Mouse (Mus musculus): ENCODE data around the gene Galr3. TPM values are rescaled to one million over a fixed set of nuclear protein-coding genes. Genes with fewer than 3 reads are reported as not detected.
A peak's percentile ranks its signal among the peaks of the same experiment; 100 is the strongest.

Gene Galr3
- polyA plus RNA-seq, 1 experiment: not detected

DNA sequence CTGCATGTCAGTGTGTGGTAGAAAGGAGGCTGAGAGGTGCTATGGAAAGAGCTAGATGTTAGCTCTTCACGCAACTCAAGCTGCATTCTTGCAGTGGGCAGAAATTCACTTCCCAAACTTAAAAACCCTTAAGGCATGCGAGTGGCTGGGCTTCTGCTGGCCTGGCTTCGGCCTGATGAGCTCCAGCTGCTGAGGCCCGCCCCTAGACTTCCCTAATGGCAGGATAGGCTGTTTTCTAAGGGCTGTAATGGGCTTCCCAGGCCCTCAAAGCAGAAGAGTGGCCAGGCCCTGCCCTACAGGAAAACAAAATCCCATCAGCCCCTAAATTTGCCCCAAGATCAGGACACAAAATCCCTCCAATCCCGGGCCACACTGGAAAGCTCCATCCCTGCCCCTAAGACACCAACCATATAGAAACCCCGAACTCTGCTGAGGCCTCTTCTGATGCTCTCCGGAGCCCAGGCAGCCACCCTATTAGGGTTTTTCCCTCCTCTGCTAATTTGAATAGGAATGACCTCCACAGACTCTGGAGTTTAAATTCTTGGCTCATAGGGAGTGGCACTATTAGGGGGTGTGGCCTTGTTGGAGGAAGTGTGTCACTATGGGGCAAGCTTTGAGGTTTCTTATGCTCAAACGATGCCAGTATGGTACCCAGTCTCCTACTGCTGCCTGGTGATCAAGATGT, 23.5 kb downstream of the Galr3 start:
- Histone ChIP-seq H3K4me3 (replicated peaks; ENCODE audit: control insufficient read depth, low read depth, low read length) (no peak overlapping the region), H3K27ac (ENCODE audit: control insufficient read depth, insufficient read depth, low read depth, low read length, poor library complexity) (no peak overlapping the region), H3K4me1 (ENCODE audit: control insufficient read depth, insufficient read depth, low read length) (peaks cover 5% of the 10 kb centered on the region)
- TF ChIP-seq POLR2A (IDR thresholded peaks at IDR 0.05; ENCODE audit: borderline replicate concordance, control insufficient read depth, low read depth, low read length) (no peak), CTCF (IDR thresholded peaks at IDR 0.05; ENCODE audit: control insufficient read depth, insufficient read depth, low read length) (no peak)
- 74% methylated on average over 8 of the region's 8 CpGs for WGBS

DNA sequence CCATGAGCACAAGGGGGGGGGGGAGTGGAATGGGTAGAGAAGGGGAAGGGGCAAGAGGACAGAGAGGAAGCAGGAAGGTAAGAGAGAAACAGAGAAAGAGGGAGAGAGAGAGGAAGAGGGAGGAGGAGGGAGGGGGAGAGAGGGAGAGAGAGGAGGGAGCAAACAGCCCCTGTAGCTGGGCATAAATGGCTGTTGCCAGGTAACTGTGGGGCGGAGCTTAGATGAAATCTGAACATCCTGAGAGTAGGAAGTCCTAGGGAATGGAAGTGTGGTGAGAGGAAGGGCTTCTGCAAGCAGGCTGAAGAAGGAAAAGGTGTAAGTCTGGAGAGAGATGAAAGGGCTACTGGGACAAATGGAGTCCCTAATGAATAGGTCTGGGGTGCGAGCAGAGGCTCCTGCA, 24.6 kb downstream of the Galr3 start:
- peaks cover 3% of the 10 kb centered on the region for H3K4me1 ChIP-seq (ENCODE audit: control insufficient read depth, insufficient read depth, low read length)
- TF ChIP-seq POLR2A (IDR thresholded peaks at IDR 0.05; ENCODE audit: borderline replicate concordance, control insufficient read depth, low read depth, low read length) (no peak), CTCF (IDR thresholded peaks at IDR 0.05; ENCODE audit: control insufficient read depth, insufficient read depth, low read length) (no peak)
- WGBS: 87% methylated on average over 2 of the region's 2 CpGs
- no peak overlapping the region for H3K27ac ChIP-seq (ENCODE audit: control insufficient read depth, insufficient read depth, low read depth, low read length, poor library complexity)
- no peak overlapping the region for H3K4me3 ChIP-seq (replicated peaks; ENCODE audit: control insufficient read depth, low read depth, low read length)

DNA sequence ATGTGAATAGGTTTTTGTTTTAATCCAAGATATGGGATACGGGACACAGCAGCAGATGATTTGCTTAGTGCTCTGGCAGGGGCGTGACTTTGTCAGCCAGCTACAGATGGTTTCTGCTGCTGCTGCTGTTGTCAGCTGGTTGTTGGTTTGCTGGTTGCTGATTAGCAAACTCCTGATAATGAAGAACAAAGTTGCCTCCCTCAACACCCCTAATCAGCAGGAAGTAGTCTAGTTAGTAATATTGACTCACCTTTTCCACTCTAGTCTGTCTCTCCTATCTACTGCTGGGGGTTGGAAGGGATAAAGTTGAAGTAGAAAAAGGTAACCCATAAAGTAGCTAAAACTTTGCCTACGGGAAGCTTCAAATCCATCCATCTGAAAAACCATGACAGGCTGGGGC, 25.9 kb downstream of the Galr3 start:
- Histone ChIP-seq H3K27ac (ENCODE audit: control insufficient read depth, insufficient read depth, low read depth, low read length, poor library complexity) (no peak overlapping the region), H3K4me3 (replicated peaks; ENCODE audit: control insufficient read depth, low read depth, low read length) (no peak overlapping the region), H3K4me1 (ENCODE audit: control insufficient read depth, insufficient read depth, low read length) (peaks cover 3% of the 10 kb centered on the region)
- TF ChIP-seq POLR2A (IDR thresholded peaks at IDR 0.05; ENCODE audit: borderline replicate concordance, control insufficient read depth, low read depth, low read length) (no peak), CTCF (IDR thresholded peaks at IDR 0.05; ENCODE audit: control insufficient read depth, insufficient read depth, low read length) (no peak)
- WGBS: 65% methylated on average over 3 of the region's 3 CpGs

DNA sequence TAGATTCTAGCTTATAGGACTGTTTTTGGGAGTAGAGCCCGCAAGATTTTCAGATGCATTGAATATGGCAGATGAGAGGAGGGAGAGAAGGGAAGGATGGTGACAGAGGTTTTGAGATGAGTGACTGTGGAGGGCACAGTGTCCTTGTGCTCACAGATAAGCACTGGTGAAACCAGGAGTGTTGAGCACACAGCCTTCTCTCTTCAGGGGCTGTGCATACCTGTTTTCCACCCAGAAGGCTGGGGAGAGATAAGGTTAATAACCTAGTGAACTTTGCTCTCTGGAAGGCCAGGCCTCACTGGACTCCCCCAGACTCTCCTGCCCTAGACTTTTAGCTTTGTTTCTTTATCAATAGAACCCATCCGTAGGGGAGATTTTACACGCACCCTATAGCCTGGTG, 26.7 kb downstream of the Galr3 start:
- Histone ChIP-seq H3K4me3 (replicated peaks; ENCODE audit: control insufficient read depth, low read depth, low read length) (no peak overlapping the region), H3K27ac (ENCODE audit: control insufficient read depth, insufficient read depth, low read depth, low read length, poor library complexity) (no peak overlapping the region), H3K4me1 (ENCODE audit: control insufficient read depth, insufficient read depth, low read length) (peaks cover 2% of the 10 kb centered on the region; the same call in 1 of the 2 replicates)
- TF ChIP-seq CTCF (IDR thresholded peaks at IDR 0.05; ENCODE audit: control insufficient read depth, insufficient read depth, low read length) (no peak), POLR2A (IDR thresholded peaks at IDR 0.05; ENCODE audit: borderline replicate concordance, control insufficient read depth, low read depth, low read length) (no peak)
- 80% methylated on average over 3 of the region's 3 CpGs for WGBS

GRCm38 (mm10) chr15:79071117-79072039, 29.7 kb downstream of the Galr3 start:
- 62% methylated on average over 5 of the region's 5 CpGs for WGBS
- Histone ChIP-seq H3K4me3 (replicated peaks; ENCODE audit: control insufficient read depth, low read depth, low read length) (no peak overlapping the region), H3K27ac (ENCODE audit: control insufficient read depth, insufficient read depth, low read depth, low read length, poor library complexity) (no peak overlapping the region), H3K4me1 (ENCODE audit: control insufficient read depth, insufficient read depth, low read length) (no peaks in the 10 kb centered on the region; the same call in 1 of the 2 replicates)
- no peak for TF ChIP-seq POLR2A (IDR thresholded peaks at IDR 0.05; ENCODE audit: borderline replicate concordance, control insufficient read depth, low read depth, low read length)
- TF ChIP-seq CTCF (IDR thresholded peaks at IDR 0.05; ENCODE audit: control insufficient read depth, insufficient read depth, low read length): peak; percentile 57

DNA sequence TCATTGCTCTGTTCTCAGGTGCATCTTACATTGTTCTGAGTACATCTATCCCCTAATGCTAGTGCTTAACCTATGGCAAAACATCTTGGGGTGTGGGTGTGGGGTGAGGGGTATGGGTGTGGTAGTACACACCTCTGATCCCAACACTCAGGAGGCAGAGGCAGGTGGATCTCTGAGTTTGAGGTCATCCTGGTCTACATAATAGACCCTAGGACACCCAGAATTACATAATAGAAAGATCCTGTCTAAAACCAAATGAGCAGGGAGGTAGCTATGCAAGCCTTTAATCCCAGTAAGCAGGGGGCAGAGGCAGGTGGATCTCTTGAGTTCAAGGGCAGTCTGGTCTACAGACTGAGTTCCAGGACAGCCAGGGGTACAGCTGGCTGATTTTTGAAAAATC, 32.1 kb downstream of the Galr3 start:
- no peak overlapping the region for H3K4me3 ChIP-seq (replicated peaks; ENCODE audit: control insufficient read depth, low read depth, low read length)
- no peak overlapping the region for H3K27ac ChIP-seq (ENCODE audit: control insufficient read depth, insufficient read depth, low read depth, low read length, poor library complexity)
- no peaks in the 10 kb centered on the region; the same call in 1 of the 2 replicates for H3K4me1 ChIP-seq (ENCODE audit: control insufficient read depth, insufficient read depth, low read length)
- no peak for TF ChIP-seq POLR2A (IDR thresholded peaks at IDR 0.05; ENCODE audit: borderline replicate concordance, control insufficient read depth, low read depth, low read length)
- no peak for TF ChIP-seq CTCF (IDR thresholded peaks at IDR 0.05; ENCODE audit: control insufficient read depth, insufficient read depth, low read length)

DNA sequence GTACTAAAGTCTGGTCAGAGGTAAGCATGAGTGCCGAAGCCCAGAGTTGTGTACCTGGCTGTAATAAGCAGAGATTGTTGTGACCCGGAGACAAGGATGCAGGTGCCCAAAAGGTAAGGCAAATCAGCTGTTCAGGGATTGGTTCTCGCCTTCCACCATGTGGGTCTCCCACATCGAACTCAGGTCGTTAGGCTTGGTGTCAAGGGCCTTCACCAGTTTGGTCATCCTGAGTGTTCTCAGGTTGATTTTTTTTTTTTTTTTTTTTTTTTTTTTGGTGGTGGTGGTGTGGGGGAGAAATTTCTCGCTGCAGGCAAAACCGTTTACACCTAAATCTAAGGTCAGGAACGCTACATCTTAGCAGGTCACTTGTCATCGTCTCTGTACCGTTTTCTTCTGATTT, 32.8 kb downstream of the Galr3 start:
- Histone ChIP-seq H3K27ac (ENCODE audit: control insufficient read depth, insufficient read depth, low read depth, low read length, poor library complexity) (no peak overlapping the region), H3K4me1 (ENCODE audit: control insufficient read depth, insufficient read depth, low read length) (no peaks in the 10 kb centered on the region; the same call in 1 of the 2 replicates), H3K4me3 (replicated peaks; ENCODE audit: control insufficient read depth, low read depth, low read length) (no peak overlapping the region)
- 34% methylated on average over 10 of the region's 10 CpGs for WGBS
- no peak for TF ChIP-seq POLR2A (IDR thresholded peaks at IDR 0.05; ENCODE audit: borderline replicate concordance, control insufficient read depth, low read depth, low read length)
- no peak for TF ChIP-seq CTCF (IDR thresholded peaks at IDR 0.05; ENCODE audit: control insufficient read depth, insufficient read depth, low read length)

GRCm38 (mm10) chr15:79074913-79075532, 33.3 kb downstream of the Galr3 start, which contains the start of gene Eif3l:
TSS of gene Eif3l (plus strand) at chr15:79075179.
- no peaks in the 10 kb centered on the region; the same call in 1 of the 2 replicates for H3K4me1 ChIP-seq (ENCODE audit: control insufficient read depth, insufficient read depth, low read length)

More at GRCm38 (mm10) chr15:79074913-79075532, 33.3 kb downstream of the Galr3 start, which contains the start of gene Eif3l:
- Histone ChIP-seq H3K4me3 (replicated peaks; ENCODE audit: control insufficient read depth, low read depth, low read length) (peak within 1 kb of the TSS; percentile 93), H3K27ac (ENCODE audit: control insufficient read depth, insufficient read depth, low read depth, low read length, poor library complexity) (peak within 1 kb of the TSS; percentile 27)
- no peak for TF ChIP-seq CTCF (IDR thresholded peaks at IDR 0.05; ENCODE audit: control insufficient read depth, insufficient read depth, low read length)
- peak; percentile 65; the same call in 1 of the 2 replicates for TF ChIP-seq POLR2A (IDR thresholded peaks at IDR 0.05; ENCODE audit: borderline replicate concordance, control insufficient read depth, low read depth, low read length)
- under 1% methylated on average over 49 of the region's 49 CpGs for whole genome bisulfite sequencing

All from bone marrow, adult 2 months (tissue).